Mouse (Mus musculus): ENCODE measurements at regions not wholly inside any gene's neighbourhood (a gene's known extent, or its start where the extent isn't known, plus 50 kb on each side); places are given as distances from the start of the nearest gene placed in this dataset.

GRCm38 (mm10) chr15:61395296-61395826 lies 472.5 kb upstream of the A1bg start:
- peak; percentile 25 for DNase-seq

- no peak for DNase-seq
Observed at GRCm38 (mm10) chr15:61380666-61381065, 457.9 kb upstream of the A1bg start.

GRCm38 (mm10) chr15:61366276-61366675 lies 443.5 kb upstream of the A1bg start:
- no peak for DNase-seq

GRCm38 (mm10) chr15:61365511-61365910 lies 442.7 kb upstream of the A1bg start:
- no peak for DNase-seq

GRCm38 (mm10) chr15:61364461-61364860 lies 441.6 kb upstream of the A1bg start:
- no peak for DNase-seq

- DNase-seq = no peak
Observed at GRCm38 (mm10) chr15:61361254-61361653, 438.4 kb upstream of the A1bg start.

- no peak for DNase-seq
Observed at GRCm38 (mm10) chr15:61355344-61355743, 432.5 kb upstream of the A1bg start.

GRCm38 (mm10) chr15:61351729-61352342 lies 429.0 kb upstream of the A1bg start:
- DNase-seq = no peak

GRCm38 (mm10) chr15:61345101-61345500 lies 422.3 kb upstream of the A1bg start:
- no peak for DNase-seq

GRCm38 (mm10) chr15:61342618-61343017 lies 419.8 kb upstream of the A1bg start:
- no peak for DNase-seq

GRCm38 (mm10) chr15:61327925-61328324 lies 405.1 kb upstream of the A1bg start:
- DNase-seq = no peak

- DNase-seq = no peak
Observed at GRCm38 (mm10) chr15:61322243-61322642, 399.4 kb upstream of the A1bg start.

GRCm38 (mm10) chr15:61309452-61310165 lies 386.8 kb upstream of the A1bg start:
- no peak for DNase-seq

GRCm38 (mm10) chr15:61308936-61309335 lies 386.1 kb upstream of the A1bg start:
- DNase-seq = peak; percentile 13

GRCm38 (mm10) chr15:61304546-61304945 lies 381.7 kb upstream of the A1bg start:
- no peak for DNase-seq

GRCm38 (mm10) chr15:61299796-61300195 lies 377.0 kb upstream of the A1bg start:
- no peak for DNase-seq

GRCm38 (mm10) chr15:61297447-61298208 lies 374.8 kb upstream of the A1bg start:
- DNase-seq = no peak

- DNase-seq = no peak
Observed at GRCm38 (mm10) chr15:61294616-61295015, 371.8 kb upstream of the A1bg start.

- DNase-seq = no peak
Observed at GRCm38 (mm10) chr15:61294131-61294530, 371.3 kb upstream of the A1bg start.

GRCm38 (mm10) chr15:61268766-61269165 lies 346.0 kb upstream of the A1bg start:
- no peak for DNase-seq

GRCm38 (mm10) chr15:61259047-61259446 lies 336.2 kb upstream of the A1bg start:
- no peak for DNase-seq

GRCm38 (mm10) chr15:61244511-61244910 lies 321.7 kb upstream of the A1bg start:
- no peak for DNase-seq

GRCm38 (mm10) chr15:61242161-61242681 lies 319.4 kb upstream of the A1bg start:
- no peak for DNase-seq
